Mouse (Mus musculus): ENCODE measurements around the gene Sgip1. TPM values are rescaled to one million over a fixed set of nuclear protein-coding genes. Genes with fewer than 3 reads are reported as not detected.

The Sgip1 gene
- total RNA-seq (2023) = 1.7 TPM

GRCm38 (mm10) chr4:102741287-102741686 lies at the start of gene Sgip1:
Sgip1 (plus strand) TSS chr4:102741297.

GRCm38 (mm10) chr4:102978440-102978839 lies 237.3 kb downstream of the Sgip1 start, which contains the start of gene Tctex1d1:
Tctex1d1 (plus strand) TSS chr4:102978606.

Other genes with a start within 250 kb of the Sgip1 start
- 0.62 TPM for gene Tctex1d1, start 237.3 kb downstream of the Sgip1 start, total RNA-seq (2023)